Mouse (Mus musculus) olfactory bulb, adult 2 months (tissue): ENCODE data around the gene Slc22a1.

ENCODE experiments used
- CTCF ChIP-seq: fragments of 200-500 bp; IDR thresholded peaks from 2 replicates; pipeline ENCODE4 v1.5.1; 2012; ENCODE audit warnings: low read depth, mild to moderate bottlenecking, low read length, moderate library complexity; ENCODE audit not compliant: insufficient read depth
- POLR2A ChIP-seq: fragments of 200-500 bp; IDR thresholded peaks from 2 replicates; pipeline ENCODE4 v1.6.1; 2012; ENCODE audit warnings: mild to moderate bottlenecking, low read depth, low read length, moderate library complexity; ENCODE audit not compliant: insufficient read depth

- TF ChIP-seq POLR2A (no peak), CTCF (no peak)
Observed at GRCm38 (mm10) chr17:12673871-12674270, 1.8 kb downstream of the Slc22a1 start.
